ENCODE assay signal across 9 mouse cellular contexts in genomic region chr1:78203086-78203614, GRCm38 (mm10). TPM values are rescaled to one million over a fixed set of nuclear protein-coding genes. Genes with fewer than 3 reads are reported as not detected.
A peak's percentile ranks its signal among the peaks of the same experiment; 100 is the strongest.
DNase-seq lines count a peak whose midpoint lies in the region; ATAC-seq and TF ChIP-seq lines count a peak whose summit lies in the region.
"Had no signal": no experiment of that assay in that cellular context is flagged by ENCODE, and none has a peak within 500 bp of the region (broad histone marks: within the 10 kb centered on the region; RNA-seq: fewer than 3 reads in every experiment).

No protein-coding gene starts in this region.

- ATAC-seq in heart, embryonic 16.5 days (replicated peaks; ENCODE audit: extremely low read depth, insufficient read depth, low FRiP score), result no peak
- 0 out of 2 replicates have a peak, but pooled peaks have one; percentile 7 for ATAC-seq in embryonic facial prominence, embryonic 11.5 days (replicated peaks; ENCODE audit: insufficient number of reproducible peaks, low FRiP score, low TSS enrichment, low read depth)
- ATAC-seq in intestine, embryonic 14.5 days (replicated peaks; ENCODE audit: low FRiP score, low TSS enrichment, low read depth), result no peak
- no peak for ATAC-seq in midbrain, postnatal 0 days (ENCODE audit: low FRiP score)
- ATAC-seq in cerebellum, adult (ENCODE audit: insufficient number of reproducible peaks, low FRiP score, low TSS enrichment), result no peak

- no peak for TF ChIP-seq POLR2A in heart, adult 2 months (IDR thresholded peaks at IDR 0.05; ENCODE audit: insufficient read depth, low read depth, low read length)

- H3K79me2 ChIP-seq in heart, adult 2 months (replicated peaks; ENCODE audit: control insufficient read depth, insufficient read depth, low read length), result no peaks in the 10 kb centered on the region

- H3K4me2 ChIP-seq in heart, embryonic 16.5 days (ENCODE audit: low read depth, low read length), result peak overlapping the region; percentile 70
- peak overlapping the region; percentile 43 for H3K4me2 ChIP-seq in embryonic facial prominence, embryonic 11.5 days (ENCODE audit: low read depth, low read length)
- peak overlapping the region; percentile 44 for H3K4me2 ChIP-seq in intestine, embryonic 14.5 days (ENCODE audit: low read length)
- peak overlapping the region; percentile 41 for H3K4me2 ChIP-seq in midbrain, postnatal 0 days (ENCODE audit: low read depth, low read length, poor library complexity, severe bottlenecking)

- no peaks in the 10 kb centered on the region for H3K36me3 ChIP-seq in heart, embryonic 16.5 days (ENCODE audit: control insufficient read depth, insufficient read depth)
- H3K36me3 ChIP-seq in heart, adult 2 months (ENCODE audit: control insufficient read depth, insufficient read depth, low read length), result no peaks in the 10 kb centered on the region
- H3K36me3 ChIP-seq in embryonic facial prominence, embryonic 11.5 days (replicated peaks; ENCODE audit: control insufficient read depth, insufficient read depth, low read depth, low read length), result no peaks in the 10 kb centered on the region
- no peaks in the 10 kb centered on the region for H3K36me3 ChIP-seq in intestine, embryonic 14.5 days (ENCODE audit: control insufficient read depth, insufficient read depth, low read length)
- no peaks in the 10 kb centered on the region for H3K36me3 ChIP-seq in midbrain, postnatal 0 days (ENCODE audit: insufficient read depth, low read length)

- intact Hi-C loops in heart, adult 2 months (cut with DNase I), result no loop called here

- peaks cover 87% of the 10 kb centered on the region for H3K27me3 ChIP-seq in heart, embryonic 16.5 days (ENCODE audit: control insufficient read depth, insufficient read depth, low read length)
- peaks cover 39% of the 10 kb centered on the region for H3K27me3 ChIP-seq in heart, adult 2 months (ENCODE audit: control insufficient read depth, insufficient read depth, low read length)
- H3K27me3 ChIP-seq in embryonic facial prominence, embryonic 11.5 days (ENCODE audit: control insufficient read depth, insufficient read depth, low read length), result peaks cover 76% of the 10 kb centered on the region
- peaks cover 99% of the 10 kb centered on the region for H3K27me3 ChIP-seq in intestine, embryonic 14.5 days (replicated peaks; ENCODE audit: control insufficient read depth, insufficient read depth, low read length)
- H3K27me3 ChIP-seq in midbrain, postnatal 0 days (ENCODE audit: insufficient read depth, low read length), result peaks cover 74% of the 10 kb centered on the region

- H3K27ac ChIP-seq in heart, embryonic 16.5 days (ENCODE audit: low read length), result no peak overlapping the region
- H3K27ac ChIP-seq in heart, adult 2 months, result no peak overlapping the region
- no peak overlapping the region for H3K27ac ChIP-seq in embryonic facial prominence, embryonic 11.5 days (replicated peaks; ENCODE audit: low read depth, low read length)
- H3K27ac ChIP-seq in intestine, embryonic 14.5 days (ENCODE audit: low read depth), result no peak overlapping the region
- no peak overlapping the region for H3K27ac ChIP-seq in midbrain, postnatal 0 days (ENCODE audit: low read depth, low read length)

- 3% methylated on average over 14 of the region's 14 CpGs for WGBS in heart, embryonic 16.5 days
- 4% methylated on average over 14 of the region's 14 CpGs for WGBS in heart, adult 2 months
- WGBS in embryonic facial prominence, embryonic 11.5 days, result under 1% methylated on average over 14 of the region's 14 CpGs
- WGBS in intestine, embryonic 14.5 days, result 1% methylated on average over 14 of the region's 14 CpGs
- WGBS in midbrain, postnatal 0 days, result 4% methylated on average over 13 of the region's 14 CpGs

- peak overlapping the region; percentile 56 for H3K4me3 ChIP-seq in heart, embryonic 16.5 days (ENCODE audit: low read length)
- H3K4me3 ChIP-seq in heart, adult 2 months, result no peak overlapping the region; the same call in 1 of the 2 replicates
- peak overlapping the region; percentile 24 for H3K4me3 ChIP-seq in embryonic facial prominence, embryonic 11.5 days (ENCODE audit: low read depth, low read length)
- peak overlapping the region; percentile 28; the same call in 1 of the 2 replicates for H3K4me3 ChIP-seq in intestine, embryonic 14.5 days (ENCODE audit: low read depth, low read length)
- peak overlapping the region; percentile 31; the same call in 1 of the 2 replicates for H3K4me3 ChIP-seq in midbrain, postnatal 0 days (ENCODE audit: low read depth, low read length)

- TF ChIP-seq EP300 in heart, adult 2 months (IDR thresholded peaks at IDR 0.05; ENCODE audit: insufficient read depth, low read depth, low read length), result no peak

- no peak for DNase-seq in heart, adult 2 months
- no peak for DNase-seq in embryonic facial prominence, embryonic 11.5 days (ENCODE audit: low spot score)
- peak; percentile 68 for DNase-seq in intestine, embryonic 14.5 days (ENCODE audit: low spot score)
- no peak for DNase-seq in midbrain, postnatal 0 days (ENCODE audit: low spot score)
- DNase-seq in layer of hippocampus, postnatal 10 days (ENCODE audit: low spot score in 2 of 2), result no peak
- DNase-seq in frontal cortex, adult 2 months (ENCODE audit: extremely low spot score in 1 of 2, low spot score in 1 of 2), result no peak
- DNase-seq: kidney, adult 18-20 months had no signal

- no peak overlapping the region for H3K9ac ChIP-seq in heart, embryonic 16.5 days (ENCODE audit: low read length)
- H3K9ac ChIP-seq in heart, adult 2 months (ENCODE audit: low read depth, low read length), result no peak overlapping the region
- H3K9ac ChIP-seq in embryonic facial prominence, embryonic 11.5 days (replicated peaks; ENCODE audit: low read length), result no peak overlapping the region; the same call in 1 of the 2 replicates
- H3K9ac ChIP-seq in intestine, embryonic 14.5 days (ENCODE audit: low read length), result no peak overlapping the region
- no peak overlapping the region for H3K9ac ChIP-seq in midbrain, postnatal 0 days (replicated peaks; ENCODE audit: low read length, poor library complexity, severe bottlenecking)

- peaks cover 6% of the 10 kb centered on the region; the same call in 1 of the 2 replicates for H3K4me1 ChIP-seq in heart, embryonic 16.5 days (ENCODE audit: control insufficient read depth, insufficient read depth, low read length)
- peaks cover 1% of the 10 kb centered on the region for H3K4me1 ChIP-seq in heart, adult 2 months (ENCODE audit: control insufficient read depth, insufficient read depth, low read length)
- no peaks in the 10 kb centered on the region for H3K4me1 ChIP-seq in embryonic facial prominence, embryonic 11.5 days (ENCODE audit: control insufficient read depth, insufficient read depth, low read length)
- H3K4me1 ChIP-seq in intestine, embryonic 14.5 days (replicated peaks; ENCODE audit: control insufficient read depth, insufficient read depth, low read length), result 0 out of 2 replicates have a peak, but pooled peaks cover 6% of the 10 kb centered on the region
- H3K4me1 ChIP-seq in midbrain, postnatal 0 days (ENCODE audit: insufficient read depth, low read length), result no peaks in the 10 kb centered on the region

- H3K9me3 ChIP-seq in heart, embryonic 16.5 days (replicated peaks; ENCODE audit: control insufficient read depth, low read length), result no peaks in the 10 kb centered on the region
- H3K9me3 ChIP-seq in embryonic facial prominence, embryonic 11.5 days (replicated peaks; ENCODE audit: control insufficient read depth, low read length), result no peaks in the 10 kb centered on the region
- no peaks in the 10 kb centered on the region for H3K9me3 ChIP-seq in intestine, embryonic 14.5 days (ENCODE audit: control insufficient read depth, low read length)
- H3K9me3 ChIP-seq in midbrain, postnatal 0 days (ENCODE audit: low read length), result no peaks in the 10 kb centered on the region

- TF ChIP-seq CTCF in heart, adult 2 months (IDR thresholded peaks at IDR 0.05), result no peak
- no peak for TF ChIP-seq CTCF in midbrain, postnatal 0 days (IDR thresholded peaks at IDR 0.05)

RNA-seq across cellular contexts. Expression of gene Pax3, which starts 6.2 kb away (rescaled TPM):
- polyA plus RNA-seq in heart, embryonic 16.5 days (2015; fragmentation: Nextera tagmentation; extraction: Ambion mirVana), result 0.04 and 0.12 TPM in 2 replicates
- not detected for total RNA-seq in heart, adult 2 months (2021)
- 0.08 TPM in 1 of 2 replicates, not detected in the other for polyA plus RNA-seq in heart, adult 2 months (2012; rRNA removed)
- 16.2 and 17.3 TPM in 2 replicates for polyA plus RNA-seq in embryonic facial prominence, embryonic 11.5 days (2014; fragmentation: Nextera tagmentation; extraction: Ambion mirVana)
- not detected in 2 replicates for polyA plus RNA-seq in intestine, embryonic 14.5 days (2014; fragmentation: Nextera tagmentation; extraction: Ambion mirVana)
- 5.3 and 5.8 TPM in 2 replicates for total RNA-seq in midbrain, postnatal 0 days (2014; rRNA removed)
- 4.4 and 4.5 TPM in 2 replicates for polyA plus RNA-seq in midbrain, postnatal 0 days (2015; fragmentation: Nextera tagmentation; extraction: Ambion mirVana)
- total RNA-seq in layer of hippocampus, postnatal 10 days (2021), result under 1 TPM in 1 of 2 experiments, not detected in 1; 0.11 TPM
- not detected in 2 replicates for polyA plus RNA-seq in frontal cortex, adult 2 months (2012; rRNA removed)
